Mouse (Mus musculus) lung, postnatal 14 days (tissue): Measurements from ENCODE around the gene Midn.

Experiments used
- DNase-seq: peaks from one replicate; pipeline ENCODE4 v3.0.0; 2021

The Midn gene

GRCm38 (mm10) chr10:80196778-80197581, 48.9 kb downstream of the Midn start:
- no peak for DNase-seq

GRCm38 (mm10) chr10:80199440-80200008, 51.5 kb downstream of the Midn start:
- peak; percentile 91 for DNase-seq

GRCm38 (mm10) chr10:80200485-80200884, 52.4 kb downstream of the Midn start:
- DNase-seq = no peak

GRCm38 (mm10) chr10:80204055-80204454, 56.0 kb downstream of the Midn start:
- DNase-seq = no peak

GRCm38 (mm10) chr10:80207201-80207600, 59.1 kb downstream of the Midn start:
- no peak for DNase-seq

- no peak for DNase-seq
Observed at GRCm38 (mm10) chr10:80207676-80208075, 59.6 kb downstream of the Midn start.
